42 mouse cellular contexts compared by ENCODE assay signal in genomic region chr16:36475530-36475929, GRCm38 (mm10). TPM values are rescaled to one million over a fixed set of nuclear protein-coding genes. Genes with fewer than 3 reads are reported as not detected.
"Had no signal": no experiment of that assay in that cellular context is flagged by ENCODE, and none has a peak within 500 bp of the region (broad histone marks: within the 10 kb centered on the region; RNA-seq: fewer than 3 reads in every experiment).

No protein-coding gene starts in this region.

- H3K4me2 ChIP-seq: limb, embryonic 12.5 days; limb, embryonic 13.5 days; limb, embryonic 15.5 days; liver, embryonic 11.5 days; liver, embryonic 12.5 days; liver, embryonic 13.5 days; liver, embryonic 15.5 days; lung, embryonic 14.5 days; lung, embryonic 15.5 days; midbrain, embryonic 12.5 days; midbrain, embryonic 13.5 days; midbrain, embryonic 15.5 days; neural tube, embryonic 12.5 days had no signal

- H3K4me1 ChIP-seq: limb, embryonic 10.5 days; limb, embryonic 12.5 days; limb, embryonic 13.5 days; limb, embryonic 15.5 days; liver, embryonic 12.5 days; liver, embryonic 13.5 days; liver, embryonic 15.5 days; lung, embryonic 15.5 days; midbrain, embryonic 12.5 days; neural tube, embryonic 12.5 days had no signal

- H3K4me3 ChIP-seq: left cerebral cortex, adult 2 months; limb, embryonic 10.5 days; limb, embryonic 12.5 days; limb, embryonic 13.5 days; limb, embryonic 15.5 days; liver, embryonic 12.5 days; liver, embryonic 13.5 days; liver, embryonic 15.5 days; lung, embryonic 15.5 days; megakaryocyte, embryonic 14.5 days; midbrain, embryonic 10.5 days; midbrain, embryonic 12.5 days; midbrain, embryonic 13.5 days; midbrain, embryonic 15.5 days; myocyte; neural tube, embryonic 12.5 days had no signal

- H3K36me3 ChIP-seq: limb, embryonic 10.5 days; limb, embryonic 12.5 days; limb, embryonic 13.5 days; limb, embryonic 15.5 days; liver, embryonic 12.5 days; liver, embryonic 13.5 days; liver, embryonic 15.5 days; lung, embryonic 15.5 days; midbrain, embryonic 10.5 days; midbrain, embryonic 12.5 days; midbrain, embryonic 13.5 days; midbrain, embryonic 15.5 days; neural tube, embryonic 12.5 days had no signal

- ATAC-seq: liver, embryonic 12.5 days; liver, postnatal 0 days; lung, postnatal 0 days; midbrain, embryonic 13.5 days; midbrain, embryonic 15.5 days; midbrain, embryonic 16.5 days had no signal

- H3K9me3 ChIP-seq: limb, embryonic 10.5 days; limb, embryonic 12.5 days; limb, embryonic 13.5 days; limb, embryonic 15.5 days; liver, embryonic 12.5 days; liver, embryonic 13.5 days; liver, embryonic 15.5 days; lung, embryonic 15.5 days; midbrain, embryonic 10.5 days; midbrain, embryonic 12.5 days; midbrain, embryonic 13.5 days; midbrain, embryonic 15.5 days; neural tube, embryonic 12.5 days had no signal

- H3K27ac ChIP-seq: left cerebral cortex, adult 2 months; limb, embryonic 10.5 days; limb, embryonic 12.5 days; limb, embryonic 13.5 days; limb, embryonic 15.5 days; liver, embryonic 12.5 days; liver, embryonic 13.5 days; liver, embryonic 14.5 days; liver, embryonic 15.5 days; lung, embryonic 15.5 days; macrophage; midbrain, embryonic 10.5 days; midbrain, embryonic 12.5 days; midbrain, embryonic 13.5 days; midbrain, embryonic 15.5 days; neural tube, embryonic 12.5 days had no signal

- H3K27me3 ChIP-seq: limb, embryonic 12.5 days; limb, embryonic 13.5 days; limb, embryonic 15.5 days; liver, embryonic 13.5 days; liver, embryonic 15.5 days; lung, embryonic 15.5 days; midbrain, embryonic 15.5 days; neural tube, embryonic 12.5 days had no signal

- DNase-seq: left cerebral cortex, postnatal 4 days; liver; liver, embryonic 13.5 days; liver, postnatal 0 days; lung, adult 18-20 months; lung, embryonic 14.5 days; lung, postnatal 10 days; lung, postnatal 14 days; lung, postnatal 36 days; lung, postnatal 4 days had no signal

- H3K9ac ChIP-seq: limb, embryonic 12.5 days; limb, embryonic 13.5 days; limb, embryonic 15.5 days; liver, embryonic 12.5 days; liver, embryonic 13.5 days; liver, embryonic 14.5 days; liver, embryonic 15.5 days; liver, postnatal 0 days; lung, embryonic 14.5 days; lung, embryonic 15.5 days; midbrain, embryonic 12.5 days; midbrain, embryonic 13.5 days; midbrain, embryonic 15.5 days; neural tube, embryonic 12.5 days had no signal

RNA-seq across cellular contexts. Expression of gene Stfa3, which starts 20.3 kb away (rescaled TPM):
- total RNA-seq: left cerebral cortex, adult 18-20 months; left cerebral cortex, adult 2 months; left cerebral cortex, adult 8-10 months; left cerebral cortex, postnatal 10 days; left cerebral cortex, postnatal 14 days; left cerebral cortex, postnatal 25 days; left cerebral cortex, postnatal 36 days; left cerebral cortex, postnatal 4 days; liver, adult 2 months; megakaryocyte-erythroid progenitor cell, adult 5-6 weeks; monocyte, adult 5-6 weeks had no signal
- polyA plus RNA-seq: limb, embryonic 10.5 days; limb, embryonic 11.5 days; liver, adult 2 months; lung, embryonic 14.5 days; macrophage; midbrain, embryonic 10.5 days; midbrain, embryonic 13.5 days; midbrain, embryonic 15.5 days; midbrain, postnatal 0 days; myocyte; neural tube, embryonic 11.5 days had no signal
